Mouse (Mus musculus) cerebellum, adult 2 months (tissue): ENCODE results near the gene Pax1.

ENCODE experiments used
- CTCF ChIP-seq: fragments of 200-500 bp; IDR thresholded peaks from 2 replicates; pipeline ENCODE4 v1.5.1; 2011; ENCODE audit warnings: low read depth, mild to moderate bottlenecking, control low read depth, low read length, moderate library complexity, borderline replicate concordance; ENCODE audit not compliant: insufficient read depth
- POLR2A ChIP-seq: fragments of 200-500 bp; IDR thresholded peaks from 2 replicates; pipeline ENCODE4 v1.6.1; 2011; ENCODE audit warnings: low read length, control low read depth, borderline replicate concordance; ENCODE audit not compliant: insufficient read depth

GRCm38 (mm10) chr2:147370091-147370490 lies 8.4 kb downstream of the Pax1 start:
- TF ChIP-seq POLR2A (no peak), CTCF (no peak)
